Mouse (Mus musculus) thymus, adult 18-20 months (tissue): ENCODE results near the gene Hist1h4b.
A peak's percentile ranks its signal among the peaks of the same experiment; 100 is the strongest.
"Not testable (repeated sequence)": the region's sequence is repeated elsewhere in the genome, so short reads cannot be mapped to it uniquely, and the experiment has no call there.

Experiments
- DNase-seq, 2 experiments: peaks; one replicate each; pipeline ENCODE4 v3.0.0; 2022; ENCODE audit warnings: mixed read lengths in 2 of 2

The Hist1h4b gene

GRCm38 (mm10) chr13:23756790-23757189 lies at the start of gene Hist1h4b:
Gene Hist1h4b, plus strand, starts transcription at chr13:23757013.
- peak; percentile 75 to 93 for DNase-seq

GRCm38 (mm10) chr13:23708041-23708440 lies 48.8 kb upstream of the Hist1h4b start:
- DNase-seq, result no peak

DNA sequence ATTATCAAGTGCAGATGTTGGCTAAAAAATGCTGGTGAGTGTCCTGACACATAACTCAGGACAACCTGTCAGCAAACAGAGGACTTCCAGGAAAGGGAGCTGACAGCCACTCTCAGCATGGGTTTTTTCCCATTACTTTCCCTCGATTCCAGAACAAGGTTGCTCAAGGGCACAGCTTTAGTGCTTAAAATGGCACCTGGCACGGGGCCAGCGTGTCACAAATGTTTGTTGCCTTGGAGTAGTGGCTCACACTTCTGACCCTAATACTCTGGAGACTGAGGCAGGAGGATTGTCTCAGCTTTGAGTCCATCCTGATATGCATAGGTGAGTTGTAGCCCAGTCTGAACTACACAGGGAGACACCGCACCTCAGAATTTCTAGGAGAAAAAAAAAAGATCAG lies 48.2 kb upstream of the Hist1h4b start:
- no peak for DNase-seq

- no peak for DNase-seq
Observed at GRCm38 (mm10) chr13:23709714-23710373, 47.0 kb upstream of the Hist1h4b start.

DNA sequence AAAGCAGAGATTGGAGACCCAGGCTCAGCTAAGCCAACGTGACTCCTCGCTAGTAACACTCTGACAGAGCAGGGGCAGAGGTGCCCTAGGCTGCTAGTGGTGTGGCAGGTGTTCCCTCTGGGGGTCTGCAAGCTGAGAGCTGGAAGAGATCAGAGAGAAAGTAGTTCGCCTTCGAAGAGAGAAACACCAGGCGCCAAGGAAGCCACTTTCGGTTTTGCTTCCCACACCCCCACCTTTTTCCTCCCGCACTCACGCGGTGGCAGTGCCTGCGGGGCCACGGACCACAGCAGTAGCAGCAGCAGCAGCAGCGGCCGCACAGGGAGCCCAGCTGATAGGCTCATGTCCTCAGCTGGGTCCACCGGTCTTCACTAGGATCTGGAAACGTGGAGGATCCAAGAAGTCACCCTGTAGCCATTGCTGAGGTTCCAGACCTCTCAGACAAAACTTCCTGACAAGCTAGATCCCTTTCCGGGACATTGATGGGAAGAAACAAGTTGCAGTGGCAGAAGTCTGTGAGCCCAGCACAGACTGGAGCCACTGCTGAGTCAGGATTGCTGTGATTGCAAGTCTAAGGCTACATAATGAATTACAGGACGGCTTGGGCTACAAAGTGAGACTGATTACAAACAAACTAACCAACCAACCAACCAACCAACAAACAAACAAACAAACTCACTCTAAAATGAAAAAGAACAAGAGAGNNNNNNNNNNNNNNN lies 46.3 kb upstream of the Hist1h4b start, which contains the start of gene Hfe:
Gene Hfe, minus strand, starts transcription at position 481 of the 716 bp plus-strand sequence.
- peak; percentile 67 to 77 for DNase-seq

DNA sequence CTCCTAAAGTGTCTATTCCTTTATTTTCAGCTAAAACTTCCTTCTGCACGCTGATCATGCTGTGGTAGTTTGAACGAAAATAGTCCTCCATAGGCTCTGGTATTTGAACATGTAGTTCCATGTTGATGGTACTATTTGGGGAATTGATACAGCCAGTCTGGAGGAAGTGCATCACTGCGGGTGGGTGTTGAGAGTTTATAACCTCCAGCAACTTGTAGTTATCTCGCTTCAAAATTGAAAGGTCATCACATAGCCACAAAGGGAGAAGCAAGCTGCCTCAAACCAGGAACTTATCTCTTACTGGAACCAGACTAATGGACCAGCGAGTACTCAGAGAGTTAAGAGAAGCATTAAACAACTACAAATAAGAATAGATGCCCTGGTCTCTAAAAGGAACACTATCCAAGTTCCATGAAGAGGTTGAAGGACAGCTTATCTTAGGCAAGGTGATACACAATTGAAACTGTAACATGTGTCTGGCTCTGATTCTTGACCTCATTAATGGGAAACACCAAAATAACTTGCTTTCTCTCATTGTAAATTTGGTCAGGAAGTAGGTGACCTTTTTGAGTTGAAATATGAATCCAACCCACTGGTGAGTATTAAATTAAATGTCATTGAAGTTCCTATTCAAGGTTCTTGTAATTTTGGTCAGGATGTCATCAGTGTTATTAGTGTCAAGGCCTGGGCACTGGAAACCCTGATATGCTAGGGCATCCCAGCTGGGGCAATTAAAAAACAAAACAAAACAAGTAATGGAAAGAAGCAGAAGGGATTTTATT lies 40.4 kb upstream of the Hist1h4b start:
- no peak for DNase-seq

DNA sequence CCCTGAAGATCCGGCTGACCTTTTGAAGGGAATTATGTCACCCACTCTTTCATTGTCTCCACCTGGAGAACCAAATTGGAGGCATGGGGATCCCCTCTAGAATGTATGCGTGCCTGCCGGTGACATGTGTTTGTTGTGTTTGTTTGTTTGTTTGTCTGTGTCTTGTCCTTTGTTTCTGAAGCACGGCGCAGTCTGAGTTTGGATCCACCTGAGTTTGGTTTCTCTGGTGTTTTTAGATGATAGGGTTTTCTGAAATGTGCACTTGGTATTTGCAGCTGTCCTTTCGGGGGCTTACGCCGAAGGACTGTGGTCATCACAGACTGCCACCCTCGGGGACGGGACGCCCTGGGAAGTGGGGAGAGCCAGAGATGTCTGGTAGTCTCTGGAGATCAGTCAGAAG lies 39.6 kb upstream of the Hist1h4b start:
- DNase-seq, result no peak

DNA sequence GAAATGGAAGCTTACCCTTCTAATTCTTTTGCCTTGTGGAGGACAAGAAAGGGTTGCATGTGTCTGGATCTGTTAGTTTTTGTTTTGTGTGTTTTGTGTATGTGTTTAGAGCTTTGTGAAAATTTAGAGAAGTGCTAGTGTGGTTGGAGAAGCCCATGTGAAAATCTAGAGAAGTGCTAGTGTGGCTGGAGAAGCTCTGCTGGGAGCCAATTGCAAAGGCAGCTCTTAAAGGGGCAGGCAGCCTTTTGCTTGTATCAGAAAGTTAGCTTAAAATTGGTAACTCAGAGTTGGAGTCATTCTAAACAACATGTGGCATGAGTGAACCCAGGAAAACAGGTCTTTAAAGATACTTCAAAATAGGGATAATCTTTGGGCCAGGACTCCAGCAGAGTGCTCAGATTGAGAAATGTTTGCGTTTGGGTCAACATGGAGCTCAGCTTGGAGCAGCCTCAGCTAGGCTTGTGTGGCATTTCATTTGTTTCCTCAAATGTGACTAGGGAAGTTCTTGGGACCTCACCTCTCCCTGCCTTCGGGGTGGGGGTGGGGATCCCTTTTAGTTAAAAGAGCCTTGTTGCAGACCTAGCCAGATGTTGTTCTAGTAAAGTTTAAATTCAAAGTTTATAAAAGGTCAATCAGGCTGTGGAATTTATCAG lies 39.1 kb upstream of the Hist1h4b start:
- not testable (repeated sequence) for DNase-seq

GRCm38 (mm10) chr13:23724239-23724638 lies 32.6 kb upstream of the Hist1h4b start:
- no peak for DNase-seq

DNA sequence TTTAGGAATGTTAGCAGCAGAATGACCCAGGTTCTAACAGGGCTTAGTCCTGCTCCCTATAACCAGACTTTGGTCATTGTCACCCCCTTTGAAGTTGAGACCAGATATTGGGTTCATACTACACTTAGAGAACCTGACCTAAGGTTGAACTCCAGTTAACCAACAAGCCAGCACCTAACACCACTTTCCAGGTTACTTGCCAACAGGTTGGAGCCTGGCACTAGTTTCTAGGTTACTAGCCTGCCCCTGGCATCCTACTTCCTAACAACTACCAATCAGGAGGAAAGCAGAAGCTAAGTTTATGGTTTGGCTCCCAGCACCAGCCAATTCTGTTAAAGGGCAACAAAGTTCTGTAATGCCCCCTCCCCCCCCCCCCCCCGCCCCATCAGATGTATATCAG lies 31.6 kb upstream of the Hist1h4b start:
- no peak for DNase-seq

- no peak for DNase-seq
Observed at GRCm38 (mm10) chr13:23728472-23729191, 28.2 kb upstream of the Hist1h4b start.

DNA sequence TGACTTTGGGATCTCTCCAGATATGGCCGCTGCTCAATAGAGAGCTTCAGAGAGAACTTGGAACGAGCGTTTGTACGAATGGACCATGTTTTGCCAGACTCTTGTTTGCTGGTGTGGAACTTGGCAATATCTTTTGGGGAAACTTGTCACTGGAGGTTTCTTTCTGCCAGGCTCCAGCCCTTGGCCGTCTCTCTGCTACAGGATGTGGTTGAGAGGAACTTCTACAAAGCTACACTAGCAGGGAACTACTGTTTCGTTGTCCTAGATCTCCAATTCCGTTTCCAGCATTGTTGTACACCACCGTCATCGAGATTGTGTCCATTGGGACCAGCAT lies 27.7 kb upstream of the Hist1h4b start:
- DNase-seq, result peak in 1 of 2 experiments; percentile 33

GRCm38 (mm10) chr13:23729706-23730105 lies 27.1 kb upstream of the Hist1h4b start:
- no peak for DNase-seq

- DNase-seq, result no peak
Observed at GRCm38 (mm10) chr13:23730479-23730878, 26.3 kb upstream of the Hist1h4b start.

GRCm38 (mm10) chr13:23732156-23732804 lies 24.5 kb upstream of the Hist1h4b start:
- no peak for DNase-seq

DNA sequence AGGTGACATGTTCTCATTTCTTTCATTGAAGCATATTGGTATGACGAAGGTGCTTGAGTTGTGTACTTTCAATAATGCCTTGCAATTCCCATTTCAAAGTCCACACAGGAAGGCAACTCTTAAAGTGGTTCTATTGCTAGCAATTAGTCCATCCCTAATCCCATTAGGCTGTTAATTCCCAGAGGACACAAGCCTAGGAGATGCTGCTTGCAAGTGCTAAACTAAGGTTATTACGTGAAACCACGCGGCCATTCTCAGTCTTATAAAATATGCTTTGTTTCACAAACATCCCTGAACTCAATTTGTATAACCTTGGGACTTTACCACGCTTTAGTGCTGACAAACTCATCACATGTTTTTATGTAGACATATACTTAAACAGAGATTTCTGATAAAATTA lies 19.7 kb upstream of the Hist1h4b start:
- DNase-seq, result no peak

GRCm38 (mm10) chr13:23738041-23738440 lies 18.8 kb upstream of the Hist1h4b start:
- peak in 1 of 2 experiments; percentile 22 for DNase-seq

DNA sequence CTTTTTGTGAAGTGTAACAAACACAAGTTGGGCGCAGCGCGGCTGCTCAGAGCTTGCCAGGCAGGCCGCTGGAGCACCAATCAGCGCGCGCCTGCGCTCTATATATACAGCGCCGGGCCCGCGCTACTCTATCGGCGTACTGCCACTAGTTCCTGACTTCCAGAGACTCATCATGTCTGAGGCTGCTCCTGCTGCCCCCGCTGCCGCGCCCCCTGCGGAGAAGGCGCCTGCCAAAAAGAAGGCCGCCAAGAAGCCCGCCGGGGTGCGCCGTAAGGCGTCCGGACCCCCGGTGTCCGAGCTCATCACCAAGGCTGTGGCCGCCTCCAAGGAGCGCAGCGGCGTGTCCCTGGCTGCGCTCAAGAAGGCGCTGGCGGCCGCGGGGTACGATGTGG lies 18.1 kb upstream of the Hist1h4b start, which contains the start of gene Hist1h1c:
Gene Hist1h1c, plus strand, starts transcription at position 132 of the 392 bp plus-strand sequence.
- DNase-seq, result peak; percentile 88 to 94

DNA sequence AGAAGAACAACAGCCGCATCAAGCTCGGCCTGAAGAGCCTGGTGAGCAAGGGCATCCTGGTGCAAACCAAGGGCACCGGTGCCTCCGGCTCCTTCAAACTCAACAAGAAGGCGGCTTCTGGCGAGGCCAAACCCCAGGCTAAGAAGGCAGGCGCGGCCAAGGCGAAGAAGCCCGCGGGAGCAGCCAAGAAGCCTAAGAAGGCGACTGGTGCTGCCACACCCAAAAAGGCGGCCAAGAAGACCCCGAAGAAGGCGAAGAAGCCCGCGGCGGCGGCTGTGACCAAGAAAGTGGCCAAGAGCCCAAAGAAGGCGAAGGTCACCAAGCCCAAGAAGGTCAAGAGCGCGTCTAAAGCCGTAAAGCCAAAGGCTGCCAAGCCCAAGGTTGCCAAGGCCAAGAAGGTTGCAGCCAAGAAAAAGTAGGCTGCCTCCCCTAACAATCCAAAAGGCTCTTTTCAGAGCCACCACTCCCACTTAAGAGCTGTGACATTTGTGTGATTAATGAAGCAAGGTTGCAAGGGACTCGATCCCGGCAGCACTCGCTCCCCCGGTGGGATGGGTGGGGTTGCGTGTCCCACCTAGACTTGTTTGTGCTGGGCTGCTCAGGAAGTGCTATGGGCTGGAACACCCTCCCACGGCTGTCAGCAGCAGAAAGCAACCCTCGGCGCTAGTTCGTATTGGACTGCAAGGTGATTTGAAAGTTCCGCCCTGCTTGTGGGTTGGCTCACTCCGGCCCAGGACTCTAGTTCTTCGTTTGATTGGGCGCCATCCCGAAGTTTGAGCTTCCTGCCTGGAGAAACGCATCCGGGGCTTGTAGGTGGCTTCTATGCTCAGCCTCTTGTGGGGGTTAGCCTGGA lies 17.5 kb upstream of the Hist1h4b start:
- DNase-seq, result peak; percentile 88 to 96

- DNase-seq, result no peak
Observed at GRCm38 (mm10) chr13:23739922-23740252, 16.9 kb upstream of the Hist1h4b start.

DNA sequence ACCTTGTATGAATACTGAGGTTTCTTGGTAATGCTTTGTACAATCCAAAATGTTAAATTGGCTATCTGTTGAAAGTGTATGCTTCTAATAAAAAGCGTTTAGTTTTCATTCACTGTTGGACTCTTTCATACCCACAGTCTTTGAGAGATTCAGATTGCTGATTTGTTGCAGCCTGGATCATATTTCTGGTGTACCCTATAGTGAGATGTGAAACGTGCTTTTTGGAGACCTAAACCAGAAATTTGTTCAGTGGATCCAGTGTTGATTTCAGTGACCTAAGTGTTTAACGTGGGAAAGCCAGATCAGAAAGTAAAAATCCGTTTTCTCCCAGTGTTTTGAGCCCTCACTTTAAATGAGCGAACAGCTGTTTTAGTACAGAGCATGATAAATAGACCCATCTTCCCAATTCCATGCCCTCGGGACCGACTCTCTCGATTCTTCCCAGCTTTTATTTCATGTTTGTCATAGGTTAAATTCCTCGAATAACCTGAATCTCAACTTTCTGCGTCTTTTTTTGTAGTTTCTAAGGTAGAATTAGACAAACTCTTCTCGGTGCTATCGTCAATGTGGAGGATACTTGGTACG lies 16.5 kb upstream of the Hist1h4b start:
- DNase-seq, result no peak
